Mouse (Mus musculus) olfactory bulb, adult 2 months (tissue): ENCODE results near the gene Olfr600.
"Not testable (repeated sequence)": the region's sequence is repeated elsewhere in the genome, so short reads cannot be mapped to it uniquely, and the experiment has no call there.

Experiments
- CTCF ChIP-seq: fragments of 200-500 bp; IDR thresholded peaks from 2 replicates; pipeline ENCODE4 v1.5.1; 2012; ENCODE audit warnings: low read depth, mild to moderate bottlenecking, low read length, moderate library complexity; ENCODE audit not compliant: insufficient read depth
- POLR2A ChIP-seq: fragments of 200-500 bp; IDR thresholded peaks from 2 replicates; pipeline ENCODE4 v1.6.1; 2012; ENCODE audit warnings: mild to moderate bottlenecking, low read depth, low read length, moderate library complexity; ENCODE audit not compliant: insufficient read depth

- TF ChIP-seq CTCF, POLR2A: not testable (repeated sequence)
These were observed 33.5 kb downstream of the Olfr600 start, which contains the start of gene Olfr597 for GRCm38 (mm10) chr7:103316015-103316414.
